Mouse (Mus musculus): ENCODE results near the gene Gpr137.

Gpr137 gene

DNA sequence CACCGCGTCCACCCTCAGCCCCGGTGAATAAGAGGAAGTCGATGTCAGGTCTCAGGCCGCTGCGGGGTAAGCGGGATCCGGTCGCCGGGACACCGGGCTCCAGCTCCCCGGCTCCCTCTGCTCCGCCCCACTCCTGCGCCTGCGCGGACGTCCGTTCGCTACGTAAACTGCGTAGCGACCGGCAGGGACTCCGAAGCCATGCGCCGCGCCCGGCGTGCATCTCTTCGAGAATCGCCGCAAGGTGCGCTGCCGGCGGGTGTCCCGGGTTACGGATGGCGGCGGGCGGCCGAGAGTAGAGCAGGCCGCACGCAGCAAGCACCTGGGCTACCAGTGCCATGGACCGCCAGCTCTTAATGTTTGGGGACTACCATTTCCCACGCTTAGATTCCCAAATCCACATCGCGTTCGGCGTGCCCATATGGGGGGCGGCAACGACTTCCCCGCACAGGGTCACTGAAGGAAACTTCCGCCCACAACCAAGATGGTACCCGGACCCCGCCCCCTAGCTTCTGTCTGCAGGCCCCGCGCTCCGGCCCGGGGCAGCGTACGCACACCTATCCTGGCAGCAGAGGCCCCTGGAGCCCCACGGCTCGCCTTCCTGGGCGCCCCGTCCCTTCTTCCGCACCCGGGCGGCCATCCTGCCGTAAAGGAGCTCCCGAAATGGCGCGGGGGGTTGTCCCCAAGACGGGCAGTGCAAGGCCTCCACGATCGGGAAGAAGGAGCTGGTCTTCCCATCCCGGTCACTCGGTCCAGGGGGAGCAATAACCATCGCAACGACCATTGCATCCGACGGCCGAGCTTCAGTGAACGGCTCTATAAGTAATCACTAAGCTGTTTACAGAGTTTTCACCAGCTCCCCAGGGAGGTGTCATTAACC is 670 bp downstream of the Gpr137 start, which contains the start of gene Bad:
Bad (plus strand) TSS at position 490 of the 877 bp plus-strand sequence.
- DNase-seq (ENCODE audit: low spot score) = peak; percentile 98

DNA sequence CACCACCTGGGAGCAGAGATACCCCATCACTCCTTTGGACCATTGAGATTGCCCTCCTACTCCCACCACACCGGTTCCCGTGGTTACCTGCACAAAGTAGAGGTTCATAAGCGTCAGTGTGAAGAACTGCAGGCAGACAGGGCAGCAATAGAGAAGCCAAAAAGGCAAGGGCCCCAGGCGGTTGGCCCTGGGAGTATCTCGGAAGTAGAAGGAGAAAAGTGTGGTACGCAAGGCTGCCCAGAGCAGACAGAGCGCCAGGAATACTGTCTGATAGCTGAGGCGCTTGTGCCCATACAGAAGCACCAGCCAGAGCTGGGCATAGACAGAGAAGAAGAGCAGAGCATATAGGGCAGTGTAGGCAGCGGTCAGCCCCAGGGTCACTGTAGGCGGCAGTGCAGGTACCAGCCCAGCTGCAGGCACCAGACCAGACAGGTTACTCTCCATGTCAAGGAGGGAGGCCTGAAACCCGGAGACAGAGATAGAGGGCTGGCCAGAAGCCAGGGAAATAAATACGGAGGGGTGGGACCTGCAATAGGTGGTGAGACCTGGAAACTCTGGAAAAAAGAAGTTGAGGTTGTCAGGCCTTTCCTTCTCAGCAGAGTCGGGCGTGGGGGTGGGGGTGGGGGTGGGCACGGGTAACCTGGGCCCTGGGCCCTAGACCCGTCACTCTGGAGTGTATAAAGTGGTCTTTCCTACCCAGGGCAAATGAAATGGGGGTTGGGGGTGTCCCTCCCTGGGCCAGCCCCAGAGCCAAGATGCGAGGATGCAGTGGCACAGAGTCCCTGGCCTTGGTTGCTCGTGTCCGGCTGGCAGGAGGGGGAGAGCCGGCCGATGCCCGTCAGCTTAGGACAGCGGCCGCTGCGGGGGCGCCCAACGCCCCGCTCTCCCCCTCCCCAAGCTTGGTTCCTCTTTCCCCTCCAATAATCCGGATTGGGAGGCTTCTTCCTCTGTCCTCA is 1.6 kb downstream of the Gpr137 start:
- DNase-seq (ENCODE audit: low spot score) = no peak

DNA sequence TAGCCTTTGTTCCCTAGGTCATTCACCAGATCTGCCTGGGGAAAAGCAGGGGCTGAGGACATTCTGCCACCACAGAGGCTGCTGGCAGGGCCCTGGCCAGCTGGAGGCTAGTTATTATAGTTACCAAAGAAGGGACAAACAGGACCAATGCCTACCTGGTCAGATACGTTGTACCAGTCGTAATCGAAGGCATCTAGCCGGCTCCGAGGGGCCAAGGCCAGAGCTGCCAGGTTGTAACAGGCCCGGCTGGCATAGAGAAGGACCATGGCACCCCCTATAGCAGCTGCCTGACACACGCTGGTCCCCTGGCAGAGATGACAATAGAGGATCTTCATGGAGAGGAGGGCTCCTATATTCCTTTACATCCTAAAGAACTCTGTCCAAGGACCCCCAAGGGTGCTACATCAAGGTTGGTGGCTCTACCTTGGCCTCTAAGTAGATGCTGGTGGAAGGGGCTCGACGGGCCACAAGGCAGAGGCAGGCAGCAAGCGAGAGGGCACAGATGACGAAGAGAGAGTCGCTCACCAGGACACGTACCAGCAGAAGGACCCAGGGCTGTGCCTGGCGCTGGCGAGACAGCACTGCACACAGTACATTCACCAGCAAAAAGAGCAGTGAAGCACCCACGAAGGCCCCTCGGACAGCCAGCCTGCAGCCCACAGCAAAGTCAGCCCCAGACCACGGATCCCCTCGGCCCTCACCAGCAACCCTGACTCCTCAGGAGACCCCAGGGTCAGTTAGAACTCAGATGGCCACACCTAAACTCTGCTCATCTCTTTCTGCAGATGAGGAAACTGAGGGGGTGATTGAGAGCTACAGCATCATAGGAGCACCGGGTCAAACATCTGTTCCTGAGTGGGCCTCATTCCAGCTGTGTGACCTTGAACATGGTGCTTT is 2.9 kb downstream of the Gpr137 start:
- no peak for DNase-seq (ENCODE audit: low spot score)

DNA sequence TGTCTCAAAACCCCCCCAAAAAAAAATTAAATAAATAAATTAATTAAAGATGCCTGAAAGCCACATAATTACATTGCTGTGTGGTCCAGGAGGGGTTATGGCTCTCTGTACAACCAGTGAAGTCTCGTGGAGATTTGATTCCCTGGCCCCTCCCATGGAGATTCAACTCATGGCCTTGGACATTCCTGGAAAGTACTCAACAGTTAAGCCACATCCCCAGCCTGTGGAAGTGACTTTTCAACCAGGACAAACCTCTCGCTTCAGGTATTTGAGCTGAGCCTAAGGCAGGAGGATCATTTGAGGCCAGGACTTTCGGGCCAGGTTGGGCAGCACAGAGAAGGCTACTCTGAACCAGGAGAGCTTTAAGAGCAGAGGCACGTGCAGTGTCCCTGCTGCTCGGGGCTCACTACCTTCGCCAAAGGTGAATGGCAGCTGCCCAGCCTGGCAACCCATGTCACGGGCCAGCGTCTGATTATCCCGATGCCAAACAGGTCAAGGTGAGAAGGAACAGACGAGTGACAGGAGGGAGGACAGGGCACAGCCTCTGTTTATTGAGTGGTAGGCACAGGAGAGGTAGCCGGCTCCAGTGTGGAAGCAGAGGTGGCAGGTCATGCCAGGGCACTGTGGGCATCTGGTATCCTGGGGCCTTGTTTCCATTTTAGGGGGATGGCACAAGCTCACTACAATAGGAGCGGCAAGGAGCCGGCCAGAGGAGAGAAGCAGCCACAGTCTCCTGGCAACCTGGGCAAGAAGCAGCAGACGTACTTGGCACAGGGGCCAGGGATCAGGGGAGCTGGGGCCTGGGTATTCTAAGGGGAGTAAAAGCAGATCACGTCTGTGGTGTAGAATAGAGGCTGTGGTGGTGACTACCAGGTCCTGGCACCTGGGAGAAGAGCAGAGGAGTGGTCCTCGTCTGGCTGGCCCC is 4.5 kb downstream of the Gpr137 start:
- DNase-seq (ENCODE audit: low spot score) = no peak

DNA sequence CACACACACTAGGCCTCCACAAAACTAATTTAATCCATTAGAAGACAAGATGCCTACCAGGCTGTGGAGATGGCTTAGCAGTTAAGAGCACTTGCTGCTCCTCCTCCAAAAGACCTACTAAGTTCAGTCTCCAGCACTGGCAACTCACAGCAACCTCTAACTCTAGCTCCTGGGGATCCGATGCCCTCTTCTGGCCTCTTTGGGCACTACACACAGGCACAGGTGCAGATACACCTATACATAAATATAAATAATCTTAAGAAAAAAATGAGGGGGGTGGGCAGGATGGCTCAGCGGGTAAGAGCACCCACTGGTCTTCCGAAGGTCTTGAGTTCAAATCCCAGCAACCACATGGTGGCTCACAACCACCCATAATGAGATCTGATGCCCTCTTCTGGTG is 6.0 kb downstream of the Gpr137 start:
- DNase-seq (ENCODE audit: low spot score) = no peak

DNA sequence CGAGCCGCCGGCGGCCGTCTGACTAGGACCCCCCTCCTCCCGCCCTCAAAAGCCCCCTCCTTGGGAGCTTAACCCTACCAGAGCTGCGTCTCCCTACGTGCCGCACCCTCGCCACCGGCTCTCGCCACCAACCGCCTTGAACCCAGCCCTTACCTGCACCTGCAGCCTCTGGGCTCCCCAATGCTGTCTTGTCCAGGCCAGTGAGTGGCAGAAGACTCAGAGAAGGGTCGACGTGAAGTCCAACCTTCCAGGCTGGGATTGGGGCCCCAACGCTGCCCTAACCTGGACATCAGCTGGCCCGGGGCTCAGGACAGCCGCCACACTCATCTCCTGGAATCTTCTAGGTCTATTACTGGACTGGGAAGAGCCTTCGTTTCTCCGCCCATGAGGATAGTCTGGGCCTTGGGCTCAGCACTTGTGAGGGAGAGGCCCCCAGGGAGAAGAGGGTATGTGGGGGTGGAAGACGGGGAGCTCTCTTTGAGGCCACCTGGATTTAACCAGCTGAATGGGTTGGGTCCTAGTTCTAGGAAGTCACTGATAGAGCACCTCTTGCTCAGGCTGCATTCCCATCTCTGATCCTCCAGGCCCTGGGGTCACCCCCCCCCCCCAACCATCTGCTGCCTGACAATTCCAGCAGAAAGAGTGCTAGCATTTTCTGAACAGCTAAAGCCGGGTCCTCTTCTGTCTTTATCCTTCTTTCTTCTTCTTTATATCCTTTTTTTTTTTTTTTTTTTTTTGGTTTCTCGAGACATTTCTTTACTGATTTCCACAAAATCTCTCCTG is 7.9 kb downstream of the Gpr137 start, which contains the start of gene Kcnk4:
Kcnk4 (minus strand) TSS at position 321 of the 783 bp plus-strand sequence.
- no peak for DNase-seq (ENCODE audit: low spot score)

DNA sequence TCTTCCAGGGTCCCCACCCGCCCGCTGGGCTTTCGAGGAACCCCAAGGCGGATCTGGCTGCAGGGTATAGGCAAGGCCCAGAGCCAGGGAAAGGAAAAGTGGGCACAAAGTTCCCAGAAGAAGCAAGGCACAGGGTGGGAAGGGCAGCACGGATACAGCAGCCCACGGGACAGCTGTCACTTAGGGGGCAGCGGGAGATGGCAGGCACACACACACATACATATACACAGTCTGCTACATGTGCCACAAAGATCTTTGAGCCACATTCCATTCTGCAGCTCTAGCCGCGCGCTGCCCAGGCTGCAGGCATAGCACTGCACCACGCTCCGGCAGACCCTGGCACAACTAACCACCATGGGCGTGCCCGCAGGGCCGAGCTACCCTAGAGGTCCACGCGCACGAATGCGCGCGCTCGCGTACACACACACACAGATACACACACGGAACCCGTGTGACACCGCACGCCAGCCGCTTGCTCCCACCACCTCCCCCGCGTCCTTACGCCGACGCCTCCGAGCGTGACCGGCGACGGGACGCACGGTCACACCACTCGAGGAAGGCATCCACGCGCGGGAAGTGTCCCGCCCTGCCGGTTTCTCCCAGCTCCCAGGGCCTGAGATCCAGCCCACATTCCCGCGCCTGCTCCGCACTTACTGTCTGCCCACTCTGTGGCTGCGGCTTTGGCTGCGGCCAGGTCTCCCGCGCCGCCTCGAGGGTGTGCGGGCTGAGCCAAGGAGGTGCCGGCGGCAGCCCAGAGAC is 8.7 kb downstream of the Gpr137 start:
- DNase-seq (ENCODE audit: low spot score) = no peak

DNA sequence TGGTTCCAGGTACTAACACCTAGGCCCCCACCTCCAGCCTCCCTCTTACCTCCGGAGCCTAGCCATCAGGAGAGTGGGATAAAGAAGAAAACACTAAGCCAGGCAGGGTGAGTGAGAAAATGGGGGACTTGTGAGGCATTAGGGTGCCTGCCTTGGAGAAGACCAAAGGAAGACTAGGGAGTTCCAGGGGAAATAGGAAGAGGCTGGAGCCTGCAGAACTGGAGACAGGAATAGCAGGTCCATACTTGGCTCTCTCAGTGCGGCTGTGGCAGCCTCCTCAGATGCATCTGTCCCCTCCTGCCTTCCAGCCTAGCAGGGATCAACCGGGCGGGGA is 9.2 kb downstream of the Gpr137 start:
- no peak for DNase-seq (ENCODE audit: low spot score)

DNA sequence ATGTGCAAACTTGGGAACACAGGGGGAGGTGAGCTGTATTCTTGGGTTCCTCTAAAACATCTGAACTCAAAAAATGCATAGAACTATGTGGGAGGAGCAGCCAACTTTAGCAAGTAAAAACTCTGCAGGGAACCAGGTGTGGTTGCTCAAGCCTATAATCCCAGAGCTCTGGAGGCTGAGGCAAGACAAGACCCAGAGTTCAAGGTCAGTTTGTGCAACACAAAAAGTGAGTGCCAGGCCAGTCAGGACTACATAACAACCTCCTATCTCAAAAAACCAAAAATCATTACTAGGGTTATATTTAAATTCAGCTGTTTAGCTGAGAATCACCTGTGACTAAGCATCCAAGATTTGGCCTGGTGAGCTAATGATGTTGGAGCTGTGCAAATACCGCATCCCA is 10.3 kb downstream of the Gpr137 start:
- DNase-seq (ENCODE audit: low spot score) = no peak

DNA sequence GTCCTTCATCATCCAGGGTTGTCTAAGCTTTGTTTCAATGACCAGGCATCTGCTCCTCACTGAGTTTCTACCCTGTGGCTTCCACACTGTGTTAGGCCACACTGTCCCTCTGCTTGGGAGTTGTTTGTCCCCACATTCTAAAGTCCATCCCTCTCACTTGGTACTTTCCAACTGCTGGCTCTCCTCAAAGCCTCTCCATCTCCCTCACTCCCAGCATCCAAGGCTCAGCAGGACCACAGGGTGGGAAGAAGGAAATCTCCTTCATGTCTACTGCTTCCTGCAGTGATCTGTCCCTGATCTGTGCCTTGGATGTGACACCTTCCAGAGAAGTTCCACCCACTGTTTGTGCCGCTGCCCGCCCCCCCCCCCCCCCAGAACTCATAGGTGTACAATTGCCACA is 11.3 kb downstream of the Gpr137 start:
- no peak for DNase-seq (ENCODE audit: low spot score)

DNA sequence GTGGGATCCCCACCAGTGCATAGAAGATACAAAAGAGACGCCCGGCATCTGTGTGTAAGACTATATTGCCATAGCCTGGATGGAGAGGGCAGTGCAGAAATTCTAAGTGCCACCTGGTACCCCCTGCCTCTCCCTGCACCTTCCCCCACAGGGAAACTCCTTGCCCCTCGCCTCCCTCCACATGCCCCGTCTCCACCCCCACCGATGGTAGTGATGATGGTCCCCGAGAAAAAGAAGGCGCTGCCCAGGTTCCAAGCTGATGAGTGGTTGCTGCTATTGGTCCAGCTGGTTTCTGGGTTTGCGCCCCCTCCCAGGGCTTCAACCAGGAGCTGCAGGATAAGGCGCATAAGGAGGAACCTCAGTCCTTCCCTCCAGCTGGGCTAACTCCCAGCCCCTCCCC is 14.2 kb downstream of the Gpr137 start:
- no peak for DNase-seq (ENCODE audit: low spot score)

DNA sequence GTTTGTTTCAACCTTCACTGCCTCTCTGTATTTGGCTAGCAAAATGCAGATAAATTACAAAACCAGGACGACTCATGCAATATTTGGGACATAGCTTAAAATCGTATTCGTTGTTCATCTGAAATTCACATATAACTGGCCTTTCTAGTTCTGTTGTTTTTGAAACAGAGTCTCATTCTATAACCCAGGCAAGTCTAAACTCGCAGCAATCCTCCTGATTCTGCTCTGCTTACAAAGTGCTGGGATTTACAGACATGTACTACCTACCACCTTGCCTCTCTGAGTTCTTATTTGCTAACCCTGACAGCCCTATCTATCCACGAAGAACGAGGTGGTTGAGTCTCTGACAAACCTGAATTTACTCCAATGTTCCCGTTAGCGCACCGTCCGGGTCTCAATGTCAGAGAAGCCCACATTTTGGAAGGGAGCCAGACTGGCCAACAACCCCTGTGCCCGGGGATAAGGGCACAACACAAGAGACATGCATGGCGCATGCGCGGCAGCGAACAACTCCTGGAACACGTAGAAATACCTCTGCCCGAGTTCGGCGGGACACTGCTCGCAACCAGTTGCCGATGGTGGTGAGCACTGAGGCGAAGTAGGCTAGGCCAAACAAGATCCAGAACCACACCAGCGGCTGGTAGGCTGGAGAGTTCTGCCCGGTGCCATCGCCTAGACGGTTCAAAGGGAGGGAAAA is 15.6 kb downstream of the Gpr137 start:
- DNase-seq (ENCODE audit: low spot score) = no peak

DNA sequence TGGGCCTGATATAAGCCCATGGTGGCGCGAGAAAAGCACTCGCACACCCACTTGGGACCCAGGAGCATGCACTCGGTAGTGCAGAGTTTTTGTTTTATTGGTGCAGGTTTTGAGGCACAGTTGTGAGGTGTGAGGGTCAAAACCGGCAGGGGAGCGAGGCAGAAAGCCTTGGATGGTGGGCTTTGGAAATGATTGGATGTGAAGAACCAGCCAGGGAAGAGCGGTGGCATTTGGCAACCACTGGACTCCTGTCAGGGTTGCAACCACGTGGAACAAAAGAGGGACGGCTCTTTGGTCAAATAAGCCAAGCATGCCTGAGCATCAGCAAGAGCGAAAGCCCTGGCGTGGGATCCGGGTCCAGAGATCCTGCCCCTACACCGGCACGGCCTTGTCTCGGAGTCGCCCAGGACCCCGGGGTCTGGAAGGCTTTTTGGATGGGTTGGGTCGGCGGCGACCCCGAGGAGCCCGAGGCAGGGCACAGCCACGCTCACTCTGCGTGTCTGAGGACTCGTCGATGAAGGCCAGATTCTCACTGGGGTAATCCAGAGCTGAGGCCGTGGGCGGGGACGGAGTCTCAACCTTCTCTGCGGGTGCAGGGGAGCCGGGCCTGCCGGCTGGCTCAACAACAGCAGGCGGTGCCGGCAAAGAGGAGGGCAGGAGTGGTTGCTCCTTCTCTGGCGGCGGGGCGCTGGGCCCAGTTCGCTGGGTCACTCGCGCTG is 16.5 kb downstream of the Gpr137 start:
- no peak for DNase-seq (ENCODE audit: low spot score)

DNA sequence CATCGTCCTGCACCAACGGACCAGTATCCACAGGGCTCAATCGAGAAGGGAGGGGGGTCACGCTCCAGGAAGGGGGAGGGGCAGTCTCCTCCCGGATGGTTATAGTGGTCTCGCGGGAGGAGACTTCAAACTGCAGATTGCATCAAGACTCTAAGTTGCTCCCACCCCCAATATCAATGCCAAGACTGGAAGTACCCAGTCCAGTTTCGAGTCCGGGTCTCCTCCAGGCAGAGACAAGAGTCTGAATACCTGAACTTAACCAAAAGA is 17.0 kb downstream of the Gpr137 start, which contains the start of gene Catsperz:
Catsperz (minus strand) TSS at position 74 of the 267 bp plus-strand sequence.
- no peak for DNase-seq (ENCODE audit: low spot score)

DNA sequence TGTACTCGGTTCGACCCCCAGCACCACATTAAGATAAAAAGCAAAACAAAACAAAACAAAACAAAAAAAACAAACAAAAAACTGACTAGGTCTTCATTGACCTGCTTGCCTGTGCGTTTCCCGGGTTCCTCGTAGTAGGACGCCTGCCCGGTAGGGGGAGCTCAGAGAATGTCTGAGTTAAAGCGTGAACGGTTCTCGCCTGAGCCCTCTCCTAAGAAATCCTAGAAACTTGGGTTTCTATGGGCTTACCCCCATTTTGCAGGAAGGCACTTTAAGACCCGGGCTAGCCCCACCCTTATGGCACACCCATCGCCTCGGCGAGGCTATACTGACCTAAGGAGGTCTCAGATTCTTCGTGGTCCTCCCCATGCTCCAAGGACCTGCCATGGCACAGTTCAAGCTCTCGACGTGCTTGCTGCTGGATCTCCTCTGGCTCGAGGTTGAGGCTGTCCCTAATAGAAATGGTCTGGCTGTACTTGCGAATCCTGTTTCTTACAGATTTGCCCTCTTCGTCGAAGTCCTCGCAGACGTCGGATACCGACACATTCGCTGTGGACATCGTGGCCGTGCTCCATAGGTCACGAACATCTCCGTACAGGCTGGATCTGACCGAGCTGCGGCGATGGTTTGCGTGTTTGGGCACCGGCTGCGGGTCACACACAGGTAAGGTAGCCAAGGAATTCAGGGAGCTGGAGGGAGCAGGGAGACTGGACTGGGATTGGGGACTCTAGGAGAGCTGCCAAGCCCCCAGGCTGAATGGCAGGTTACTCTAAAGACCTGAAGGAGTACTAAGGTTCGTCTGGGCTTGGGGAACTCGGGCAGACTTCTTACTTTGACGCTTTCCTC is 17.6 kb downstream of the Gpr137 start:
- peak; percentile 76 for DNase-seq (ENCODE audit: low spot score)

DNA sequence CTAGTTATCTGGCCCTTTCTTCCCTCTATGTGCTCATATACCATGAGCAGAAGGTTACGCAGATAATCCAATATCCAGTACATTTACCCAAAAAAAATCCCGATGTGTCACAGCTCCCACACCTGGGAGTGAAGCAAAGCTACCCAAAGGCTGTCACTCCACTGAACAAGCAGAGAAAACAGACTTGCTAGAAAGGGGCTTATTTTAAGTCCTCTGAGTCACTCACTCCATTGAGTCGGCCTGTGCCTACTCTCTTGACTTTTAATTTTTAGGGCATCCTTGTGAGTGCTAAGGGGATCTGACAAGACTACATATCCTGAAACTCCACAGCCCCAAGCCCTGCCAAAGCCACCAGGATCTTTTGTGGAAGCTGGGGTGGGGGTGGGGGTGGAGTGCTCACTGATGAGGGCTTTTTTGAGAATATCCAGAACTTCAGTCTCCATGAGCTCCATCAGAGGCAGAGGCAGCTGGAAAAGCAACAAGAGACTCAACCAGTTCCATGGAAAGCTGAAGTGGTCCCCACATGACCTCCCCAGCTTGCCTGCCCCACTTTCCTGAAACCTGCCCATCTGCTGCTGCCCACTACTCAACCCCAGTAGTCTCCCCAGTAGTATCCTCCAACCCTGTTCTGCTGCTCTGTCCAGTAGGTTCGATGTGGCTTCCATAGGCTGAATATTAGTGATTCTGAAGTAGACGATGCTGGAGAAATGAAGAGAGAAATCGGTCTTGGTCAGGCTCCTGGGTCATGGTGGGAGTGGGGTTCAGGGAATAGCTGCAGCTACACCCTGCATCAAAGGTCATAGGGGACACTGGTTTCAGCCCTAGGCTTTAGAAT is 19.2 kb downstream of the Gpr137 start:
- DNase-seq (ENCODE audit: low spot score) = no peak

All from ovary, postnatal 10 days (tissue).